Mouse (Mus musculus): ENCODE results near the gene Trim66.

Gene Trim66

GRCm38 (mm10) chr7:109508034-109508433, at the start of gene Trim66:
Gene Trim66, minus strand, starts transcription at chr7:109508134.
- no peak for DNase-seq (ENCODE audit: low read depth, low spot score)

GRCm38 (mm10) chr7:109546726-109547125, 38.8 kb upstream of the Trim66 start:
- DNase-seq (ENCODE audit: low read depth, low spot score): no peak

GRCm38 (mm10) chr7:109546186-109546585, 38.3 kb upstream of the Trim66 start:
- no peak for DNase-seq (ENCODE audit: low read depth, low spot score)

- DNase-seq (ENCODE audit: low read depth, low spot score): no peak
These were observed 37.5 kb upstream of the Trim66 start for GRCm38 (mm10) chr7:109545255-109545993.

GRCm38 (mm10) chr7:109544792-109545191, 36.9 kb upstream of the Trim66 start:
- no peak for DNase-seq (ENCODE audit: low read depth, low spot score)

GRCm38 (mm10) chr7:109542364-109542628, 34.4 kb upstream of the Trim66 start:
- DNase-seq (ENCODE audit: low read depth, low spot score): no peak

GRCm38 (mm10) chr7:109541609-109542363, 33.9 kb upstream of the Trim66 start:
- no peak for DNase-seq (ENCODE audit: low read depth, low spot score)

- DNase-seq (ENCODE audit: low read depth, low spot score): no peak
These were observed 33.0 kb upstream of the Trim66 start for GRCm38 (mm10) chr7:109540902-109541301.

GRCm38 (mm10) chr7:109536451-109536946, 28.6 kb upstream of the Trim66 start:
- DNase-seq (ENCODE audit: low read depth, low spot score): no peak

- DNase-seq (ENCODE audit: low read depth, low spot score): no peak
These were observed 27.0 kb upstream of the Trim66 start for GRCm38 (mm10) chr7:109534921-109535320.

GRCm38 (mm10) chr7:109533888-109534287, 26.0 kb upstream of the Trim66 start:
- no peak for DNase-seq (ENCODE audit: low read depth, low spot score)

- DNase-seq (ENCODE audit: low read depth, low spot score): peak; percentile 36
These were observed 25.2 kb upstream of the Trim66 start for GRCm38 (mm10) chr7:109533129-109533528.

GRCm38 (mm10) chr7:109532691-109533090, 24.8 kb upstream of the Trim66 start:
- DNase-seq (ENCODE audit: low read depth, low spot score): no peak

GRCm38 (mm10) chr7:109531501-109531900, 23.6 kb upstream of the Trim66 start:
- DNase-seq (ENCODE audit: low read depth, low spot score): no peak

- DNase-seq (ENCODE audit: low read depth, low spot score): no peak
These were observed 21.8 kb upstream of the Trim66 start for GRCm38 (mm10) chr7:109529741-109530140.

GRCm38 (mm10) chr7:109528356-109528755, 20.4 kb upstream of the Trim66 start:
- DNase-seq (ENCODE audit: low read depth, low spot score): peak; percentile 74

- peak; percentile 52 for DNase-seq (ENCODE audit: low read depth, low spot score)
These were observed 19.6 kb upstream of the Trim66 start for GRCm38 (mm10) chr7:109527536-109527935.

GRCm38 (mm10) chr7:109525740-109526663, 18.1 kb upstream of the Trim66 start:
- peak; percentile 50 for DNase-seq (ENCODE audit: low read depth, low spot score)

GRCm38 (mm10) chr7:109524763-109525162, 16.8 kb upstream of the Trim66 start:
- DNase-seq (ENCODE audit: low read depth, low spot score): peak; percentile 28

- DNase-seq (ENCODE audit: low read depth, low spot score): no peak
These were observed 16.5 kb upstream of the Trim66 start for GRCm38 (mm10) chr7:109524442-109524744.

GRCm38 (mm10) chr7:109523741-109524441, 16.0 kb upstream of the Trim66 start:
- peak; percentile 68 for DNase-seq (ENCODE audit: low read depth, low spot score)

Measured in ZHBTc4 (cell line).